Mouse (Mus musculus) cerebellum, postnatal 10 days (tissue): ENCODE measurements around the gene Mgat4a.

Experiments used
- DNase-seq, 2 experiments: peaks; one replicate each; pipeline ENCODE4 v3.0.0; 2021; ENCODE audit warnings: mixed read lengths in 2 of 2

The Mgat4a gene

GRCm38 (mm10) chr1:37540810-37541658, at the start of gene Mgat4a:
Gene Mgat4a, minus strand, starts transcription at chr1:37541016.
- peak; percentile 97 to 98 for DNase-seq

- peak; percentile 84 to 86 for DNase-seq
Observed at GRCm38 (mm10) chr1:37585809-37586480, 45.1 kb upstream of the Mgat4a start.

GRCm38 (mm10) chr1:37583795-37584464, 43.1 kb upstream of the Mgat4a start:
- DNase-seq, result peak; percentile 53 to 75

- DNase-seq, result no peak
Observed at GRCm38 (mm10) chr1:37583167-37583566, 42.4 kb upstream of the Mgat4a start.

- no peak for DNase-seq
Observed at GRCm38 (mm10) chr1:37579686-37580085, 38.9 kb upstream of the Mgat4a start.

- DNase-seq, result peak; percentile 51 to 52
Observed at GRCm38 (mm10) chr1:37572528-37573272, 31.9 kb upstream of the Mgat4a start.

- DNase-seq, result no peak
Observed at GRCm38 (mm10) chr1:37568379-37568778, 27.6 kb upstream of the Mgat4a start.

- no peak for DNase-seq
Observed at GRCm38 (mm10) chr1:37566754-37567153, 25.9 kb upstream of the Mgat4a start.

- no peak for DNase-seq
Observed at GRCm38 (mm10) chr1:37566344-37566743, 25.5 kb upstream of the Mgat4a start.

- peak in 1 of 2 experiments; percentile 16 for DNase-seq
Observed at GRCm38 (mm10) chr1:37565396-37565795, 24.6 kb upstream of the Mgat4a start.

- no peak for DNase-seq
Observed at GRCm38 (mm10) chr1:37561955-37562354, 21.1 kb upstream of the Mgat4a start.

GRCm38 (mm10) chr1:37560356-37560755, 19.5 kb upstream of the Mgat4a start:
- peak; percentile 52 to 68 for DNase-seq

- DNase-seq, result peak in 1 of 2 experiments; percentile 19
Observed at GRCm38 (mm10) chr1:37551986-37552385, 11.2 kb upstream of the Mgat4a start.

- no peak for DNase-seq
Observed at GRCm38 (mm10) chr1:37549501-37549900, 8.7 kb upstream of the Mgat4a start.

GRCm38 (mm10) chr1:37546398-37547051, 5.7 kb upstream of the Mgat4a start:
- DNase-seq, result no peak

GRCm38 (mm10) chr1:37544251-37544650, 3.4 kb upstream of the Mgat4a start:
- no peak for DNase-seq

GRCm38 (mm10) chr1:37543057-37543456, 2.2 kb upstream of the Mgat4a start:
- no peak for DNase-seq

GRCm38 (mm10) chr1:37539968-37540809, 627 bp downstream of the Mgat4a start:
- no peak for DNase-seq

- peak; percentile 31 to 35 for DNase-seq
Observed at GRCm38 (mm10) chr1:37534532-37535108, 6.2 kb downstream of the Mgat4a start.

GRCm38 (mm10) chr1:37533181-37533580, 7.6 kb downstream of the Mgat4a start:
- peak; percentile 30 to 58 for DNase-seq

GRCm38 (mm10) chr1:37532533-37532840, 8.3 kb downstream of the Mgat4a start:
- no peak for DNase-seq
